Mouse (Mus musculus) embryonic fibroblast, embryonic 13.5 days (primary cell): ENCODE measurements at regions not wholly inside any gene's neighbourhood (a gene's known extent, or its start where the extent isn't known, plus 50 kb on each side); places are given as distances from the start of the nearest gene placed in this dataset.

Source experiments
- CTCF ChIP-seq: IDR thresholded peaks from 2 replicates; pipeline ENCODE4 v1.5.1; 2011; ENCODE audit warnings: mild to moderate bottlenecking, control low read depth, low read length, moderate library complexity, borderline replicate concordance; ENCODE audit not compliant: insufficient read depth
- POLR2A ChIP-seq: IDR thresholded peaks from 2 replicates; pipeline ENCODE4 v1.6.1; 2011; ENCODE audit warnings: low read depth, mild to moderate bottlenecking, control low read depth, low read length, moderate library complexity

DNA sequence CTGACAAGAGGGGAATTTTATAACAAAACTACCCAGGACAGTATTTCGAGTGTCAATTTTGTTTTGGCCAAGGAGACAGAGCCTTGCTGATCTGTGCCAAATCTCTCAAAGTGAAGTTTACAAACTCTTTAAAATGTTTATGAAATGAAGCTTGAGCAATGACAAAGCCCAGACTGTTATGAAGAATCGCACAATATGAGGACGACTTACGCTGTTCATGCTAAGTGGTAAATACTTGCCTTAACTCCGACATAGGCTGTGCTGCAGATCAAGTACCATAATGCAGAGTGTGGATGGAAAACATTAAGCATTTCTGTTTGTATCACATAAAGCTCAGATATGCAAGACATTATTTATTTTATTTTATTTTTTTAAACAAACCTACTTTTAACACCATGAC lies 169.8 kb upstream of the Dcn start:
- TF ChIP-seq CTCF, result no peak
- TF ChIP-seq POLR2A, result no peak
